Mouse (Mus musculus) intestine, postnatal 0 days (tissue): ENCODE measurements around the gene Pde4d. TPM values are rescaled to one million over a fixed set of nuclear protein-coding genes. Genes with fewer than 3 reads are reported as not detected.
A peak's percentile ranks its signal among the peaks of the same experiment; 100 is the strongest.

ENCODE experiments used
- ATAC-seq: fragments of 200-750 bp; cut with Nextera tagmentation; 2 replicates; pipeline ENCODE4 v1.8.0; 2017; ENCODE audit warnings: mild to moderate bottlenecking, moderate TSS enrichment, moderate library complexity
- H3K27ac ChIP-seq: fragments of 300-500 bp; sonication (generic); 2 replicates; pipeline ENCODE4 v1.5.1; 2014; ENCODE audit warnings: mild to moderate bottlenecking, low read depth, low read length, moderate library complexity
- H3K27me3 ChIP-seq: fragments of 300-500 bp; sonication (generic); replicated peaks from 2 replicates; pipeline ENCODE4 v1.6.1; 2014; ENCODE audit warnings: low read length, mixed read lengths; ENCODE audit not compliant: control insufficient read depth, insufficient read depth
- H3K36me3 ChIP-seq: fragments of 300-500 bp; sonication (generic); 2 replicates; pipeline ENCODE4 v1.6.1; 2014; ENCODE audit warnings: mild to moderate bottlenecking, moderate library complexity; ENCODE audit not compliant: control insufficient read depth, insufficient read depth
- H3K4me1 ChIP-seq: fragments of 300-500 bp; sonication (generic); replicated peaks from 2 replicates; pipeline ENCODE4 v1.6.1; 2014; ENCODE audit warnings: antibody characterized with exemption, low read length, mixed read lengths; ENCODE audit not compliant: control insufficient read depth, insufficient read depth
- H3K4me2 ChIP-seq: fragments of 300-500 bp; sonication (generic); replicated peaks from 2 replicates; pipeline ENCODE4 v1.6.1; 2014; ENCODE audit warnings: low read depth, mild to moderate bottlenecking, moderate library complexity
- H3K4me3 ChIP-seq: fragments of 300-500 bp; sonication (generic); 2 replicates; pipeline ENCODE4 v1.5.1; 2014; ENCODE audit warnings: low read depth, low read length
- H3K9ac ChIP-seq: fragments of 300-500 bp; sonication (generic); 2 replicates; pipeline ENCODE4 v1.6.1; 2014; ENCODE audit warnings: mild to moderate bottlenecking, low read depth, low read length
- H3K9me3 ChIP-seq: fragments of 300-500 bp; sonication (generic); 2 replicates; pipeline ENCODE4 v1.6.1; 2016; ENCODE audit warnings: mixed run types; ENCODE audit not compliant: control insufficient read depth
- CTCF ChIP-seq: sonication (generic); IDR thresholded peaks from 2 replicates; pipeline ENCODE4 v1.5.1; 2016; ENCODE audit warnings: low read depth, mild to moderate bottlenecking, control low read depth, antibody characterized with exemption, moderate library complexity
- WGBS: fragments of 180-500 bp; shearing (Covaris S2); extraction: QIAGEN DNeasy Blood & Tissue Kit; methylation state at CpG from one replicate; pipeline ENCODE4 v1.1.7; 2014; 5-methylcytosine and 5-hydroxymethylcytosine counted together
- polyA plus RNA-seq: library from polyadenylated mRNA; unstranded; fragments of >200 nt; fragmentation: Nextera tagmentation; extraction: Ambion mirVana; gene quantifications from 2 replicates; pipeline ENCODE4 v1.2.1, GENCODE M21; 2015

Gene Pde4d
- polyA plus RNA-seq, 1 experiment from 2014 or later: 17.8 TPM

- Histone ChIP-seq H3K4me2 (no peak overlapping the region), H3K27me3 (no peaks in the 10 kb centered on the region), H3K9ac (no peak overlapping the region), H3K4me1 (no peaks in the 10 kb centered on the region), H3K4me3 (no peak overlapping the region), H3K36me3 (no peaks in the 10 kb centered on the region), H3K27ac (no peak overlapping the region), H3K9me3 (no peaks in the 10 kb centered on the region)
- 80% methylated on average over 8 of the region's 8 CpGs for WGBS
- TF ChIP-seq CTCF: no peak
- no peak for ATAC-seq
Measured at GRCm38 (mm10) chr13:109790045-109790715, 1340.4 kb downstream of the Pde4d start.

GRCm38 (mm10) chr13:109793918-109794317 lies 1344.2 kb downstream of the Pde4d start:
- H3K4me2 ChIP-seq: no peak overlapping the region
- no peaks in the 10 kb centered on the region for H3K36me3 ChIP-seq
- WGBS: 68% methylated on average over 9 of the region's 9 CpGs
- no peak overlapping the region for H3K9ac ChIP-seq
- H3K27ac ChIP-seq: no peak overlapping the region
- TF ChIP-seq CTCF: no peak
- H3K4me1 ChIP-seq: no peaks in the 10 kb centered on the region
- no peaks in the 10 kb centered on the region for H3K27me3 ChIP-seq
- no peak for ATAC-seq
- H3K9me3 ChIP-seq: no peaks in the 10 kb centered on the region
- no peak overlapping the region for H3K4me3 ChIP-seq

GRCm38 (mm10) chr13:109798651-109799050 lies 1348.9 kb downstream of the Pde4d start:
- Histone ChIP-seq H3K36me3 (no peaks in the 10 kb centered on the region), H3K4me3 (no peak overlapping the region), H3K27me3 (no peaks in the 10 kb centered on the region), H3K4me1 (no peaks in the 10 kb centered on the region), H3K9me3 (no peaks in the 10 kb centered on the region), H3K4me2 (no peak overlapping the region), H3K27ac (no peak overlapping the region), H3K9ac (no peak overlapping the region)
- no peak for ATAC-seq
- no peak for TF ChIP-seq CTCF
- 46% methylated on average over 4 of the region's 4 CpGs for WGBS

- H3K9me3 ChIP-seq: no peaks in the 10 kb centered on the region
- H3K4me3 ChIP-seq: no peak overlapping the region
- H3K4me2 ChIP-seq: no peak overlapping the region
- no peaks in the 10 kb centered on the region for H3K36me3 ChIP-seq
- H3K4me1 ChIP-seq: peaks cover 3% of the 10 kb centered on the region; the same call in 1 of the 2 replicates
- no peak overlapping the region for H3K9ac ChIP-seq
- H3K27me3 ChIP-seq: no peaks in the 10 kb centered on the region
- 46% methylated on average over 4 of the region's 4 CpGs for WGBS
- no peak overlapping the region for H3K27ac ChIP-seq
- no peak for TF ChIP-seq CTCF
- ATAC-seq: no peak
Measured at GRCm38 (mm10) chr13:109802201-109802600, 1352.5 kb downstream of the Pde4d start.

GRCm38 (mm10) chr13:109806193-109806966 lies 1356.6 kb downstream of the Pde4d start:
- no peak overlapping the region for H3K4me2 ChIP-seq
- no peak overlapping the region for H3K9ac ChIP-seq
- peak; percentile 51; the same call in 1 of the 2 replicates for ATAC-seq
- no peak for TF ChIP-seq CTCF
- no peaks in the 10 kb centered on the region for H3K9me3 ChIP-seq
- peaks cover 9% of the 10 kb centered on the region; the same call in 1 of the 2 replicates for H3K4me1 ChIP-seq
- H3K27me3 ChIP-seq: no peaks in the 10 kb centered on the region
- 84% methylated on average over 5 of the region's 5 CpGs for WGBS
- H3K36me3 ChIP-seq: no peaks in the 10 kb centered on the region
- no peak overlapping the region for H3K4me3 ChIP-seq
- no peak overlapping the region for H3K27ac ChIP-seq

GRCm38 (mm10) chr13:109807036-109807435 lies 1357.3 kb downstream of the Pde4d start:
- ATAC-seq: peak; percentile 69
- no peaks in the 10 kb centered on the region for H3K27me3 ChIP-seq
- H3K4me3 ChIP-seq: no peak overlapping the region
- no peak overlapping the region for H3K9ac ChIP-seq
- no peaks in the 10 kb centered on the region for H3K9me3 ChIP-seq
- H3K4me2 ChIP-seq: no peak overlapping the region
- TF ChIP-seq CTCF: no peak
- no peak overlapping the region for H3K27ac ChIP-seq
- H3K4me1 ChIP-seq: peaks cover 9% of the 10 kb centered on the region; the same call in 1 of the 2 replicates
- WGBS: 28% methylated on average over 2 of the region's 2 CpGs
- no peaks in the 10 kb centered on the region for H3K36me3 ChIP-seq
